Mouse (Mus musculus): ENCODE measurements around the gene Gm49510. TPM values are rescaled to one million over a fixed set of nuclear protein-coding genes. Genes with fewer than 3 reads are reported as not detected.

Gene Gm49510
- total RNA-seq, 2 experiments from 2014 or later: 0.23 TPM; not detected in 1

DNA sequence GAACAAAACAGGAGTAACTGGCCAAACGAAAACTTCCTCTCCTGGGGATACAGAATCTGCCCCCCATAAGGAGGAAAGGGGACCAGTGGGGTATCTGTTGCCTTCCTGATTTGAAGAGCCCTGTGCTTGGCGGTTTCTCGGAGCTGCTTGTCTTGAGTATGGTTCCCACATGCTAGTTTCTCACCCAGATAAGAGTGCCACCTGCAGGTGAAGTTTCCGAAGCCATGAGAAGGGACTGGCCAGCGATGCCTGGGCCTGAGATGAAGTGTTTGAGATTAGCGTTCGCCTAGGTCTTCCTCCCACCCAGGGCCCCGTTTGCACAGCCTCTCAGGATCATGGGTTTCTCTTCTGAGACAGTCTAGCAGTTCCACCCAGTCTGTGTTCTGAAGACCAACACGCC lies 12.6 kb downstream of the Gm49510 start:
- intact Hi-C loops (cut with DNase I): no loop called here
- DNase-seq (ENCODE audit: low spot score in 2 of 2): peak in 1 of 2 experiments; percentile 60

- DNase-seq (ENCODE audit: low spot score in 2 of 2): peak; percentile 98 to 99
- intact Hi-C loops (cut with DNase I): loop anchor here (2.0 kb wide), 1 partner anchor 29 kb away; no protein-coding TSS in a partner anchor
Measured at GRCm38 (mm10) chr15:78913632-78914090, 14.2 kb downstream of the Gm49510 start, which contains the start of gene Pdxp. Pdxp (plus strand) TSS chr15:78913919.

DNA sequence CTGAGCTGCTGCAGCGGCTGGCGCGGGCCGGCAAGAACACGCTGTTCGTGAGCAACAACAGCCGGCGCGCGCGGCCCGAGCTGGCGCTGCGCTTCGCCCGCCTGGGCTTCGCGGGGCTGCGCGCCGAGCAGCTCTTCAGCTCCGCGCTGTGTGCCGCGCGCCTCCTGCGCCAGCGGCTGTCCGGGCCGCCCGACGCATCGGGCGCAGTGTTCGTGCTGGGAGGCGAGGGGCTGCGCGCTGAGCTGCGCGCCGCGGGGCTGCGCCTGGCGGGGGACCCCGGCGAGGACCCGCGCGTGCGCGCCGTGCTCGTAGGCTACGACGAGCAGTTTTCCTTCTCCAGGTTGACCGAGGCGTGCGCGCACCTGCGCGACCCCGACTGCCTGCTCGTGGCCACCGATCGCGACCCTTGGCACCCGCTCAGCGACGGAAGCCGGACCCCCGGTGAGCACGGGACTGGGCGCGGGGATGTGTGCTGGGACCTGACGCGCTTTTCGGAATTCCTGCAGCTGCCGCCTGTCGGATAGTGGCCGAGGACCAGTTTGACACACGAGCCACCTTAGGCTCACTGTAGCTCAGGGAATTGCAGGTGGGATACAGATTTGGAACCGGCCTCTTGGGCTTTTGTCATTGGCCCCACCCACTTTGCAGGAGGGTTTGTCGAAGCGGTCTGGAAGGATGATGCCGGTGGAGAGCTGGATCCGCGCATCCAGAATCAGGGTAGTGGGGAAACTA lies 14.8 kb downstream of the Gm49510 start:
- intact Hi-C loops (cut with DNase I): loop anchor here (2.0 kb wide), 1 partner anchor 29 kb away; no protein-coding TSS in a partner anchor
- DNase-seq (ENCODE audit: low spot score in 2 of 2): peak; percentile 52 to 64

DNA sequence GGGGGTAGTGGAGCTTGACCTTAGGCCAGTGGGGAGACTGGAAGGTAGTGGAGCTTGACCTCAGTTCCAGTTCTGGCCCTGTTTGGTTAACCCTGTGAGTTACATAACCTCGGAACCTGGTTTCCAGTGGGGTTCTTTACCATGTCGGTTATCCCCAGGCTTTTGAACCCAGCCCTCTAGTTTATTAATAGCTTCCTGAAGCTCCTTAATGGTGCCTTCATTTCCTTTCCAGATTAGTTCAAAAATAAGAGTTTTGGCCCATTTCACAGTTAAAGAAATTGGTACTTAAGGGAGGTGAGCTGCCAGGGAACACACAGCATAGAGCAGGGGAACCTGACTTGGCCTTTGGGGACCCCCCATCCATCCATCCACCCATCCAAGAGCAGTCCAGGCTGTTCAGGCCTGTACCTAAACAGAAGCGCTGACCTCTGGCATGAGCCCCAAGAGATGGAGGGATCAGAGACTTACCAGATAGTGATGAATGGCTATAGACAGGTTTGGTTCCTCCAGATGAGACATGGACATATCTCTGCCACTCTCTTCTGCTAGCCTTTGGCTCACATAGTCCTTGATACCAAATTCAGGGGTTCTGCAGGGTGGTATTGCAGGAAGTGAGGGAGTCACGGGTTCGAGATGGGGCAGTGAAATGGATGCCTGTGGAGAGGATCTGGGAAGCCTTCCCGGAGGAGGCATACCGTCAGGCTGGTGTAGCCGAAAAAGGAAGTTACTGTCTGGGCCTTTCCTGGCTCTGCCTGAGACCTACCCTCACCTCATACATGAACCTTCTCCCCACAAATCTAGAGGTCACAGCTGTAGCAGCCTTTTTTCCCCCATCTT lies 15.6 kb downstream of the Gm49510 start:
- no peak for DNase-seq (ENCODE audit: low spot score in 2 of 2)
- intact Hi-C loops (cut with DNase I): loop anchor here (2.0 kb wide), 1 partner anchor 28 kb away; no protein-coding TSS in a partner anchor

- peak; percentile 76 to 92 for DNase-seq (ENCODE audit: low spot score in 2 of 2)
- intact Hi-C loops (cut with DNase I): loop anchor here (2.0 kb wide), 1 partner anchor 27 kb away; no protein-coding TSS in a partner anchor
Measured at GRCm38 (mm10) chr15:78915660-78916017, 16.2 kb downstream of the Gm49510 start.

DNA sequence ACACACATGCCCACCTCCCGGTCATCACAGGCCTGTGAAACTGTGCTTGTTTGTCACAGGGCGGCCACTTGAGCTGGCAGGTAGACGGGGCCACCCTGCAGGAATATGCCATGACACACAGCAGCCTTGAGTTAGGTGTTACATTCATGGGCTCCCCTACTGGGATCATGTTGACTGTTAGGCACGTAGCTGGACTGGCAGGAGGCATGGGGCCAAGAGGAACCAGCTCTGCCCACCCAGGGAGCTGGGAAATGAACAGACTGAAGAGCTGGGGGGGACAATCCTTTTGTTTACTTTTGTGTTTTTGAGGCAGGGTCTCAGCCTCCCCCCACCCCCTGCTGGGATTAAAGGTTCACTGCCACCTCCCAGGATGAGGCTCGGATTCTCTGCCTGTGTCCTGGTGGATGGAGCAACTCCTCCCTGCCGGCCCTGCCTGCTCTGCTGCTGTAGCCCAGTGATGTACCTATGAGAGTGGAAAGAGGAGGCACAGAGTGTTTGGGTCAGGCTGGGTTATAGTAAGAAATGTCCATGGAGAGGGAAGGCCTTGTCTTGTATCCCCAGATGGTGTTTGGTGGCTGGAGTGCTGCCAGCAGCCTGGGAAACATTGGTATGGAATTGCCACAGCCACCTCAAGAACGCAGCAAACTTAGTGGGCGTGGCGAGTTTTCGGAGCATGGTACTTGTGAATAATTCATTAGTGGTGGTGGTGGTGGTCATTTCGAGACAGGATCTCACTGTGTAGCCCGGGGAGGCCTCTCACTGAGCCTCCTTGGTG lies 16.8 kb downstream of the Gm49510 start:
- DNase-seq (ENCODE audit: low spot score in 2 of 2): peak in 1 of 2 experiments; percentile 55
- intact Hi-C loops (cut with DNase I): no loop called here

- no peak for DNase-seq (ENCODE audit: low spot score in 2 of 2)
Measured at GRCm38 (mm10) chr15:78918126-78918525, 18.7 kb downstream of the Gm49510 start.

GRCm38 (mm10) chr15:78919914-78920313 lies 20.4 kb downstream of the Gm49510 start:
- intact Hi-C loops (cut with DNase I): no loop called here
- no peak for DNase-seq (ENCODE audit: low spot score in 2 of 2)

More at GRCm38 (mm10) chr15:78918126-78918525, 18.7 kb downstream of the Gm49510 start:
- intact Hi-C loops (cut with DNase I): no loop called here

- intact Hi-C loops (cut with DNase I): no loop called here
- DNase-seq (ENCODE audit: low spot score in 2 of 2): no peak
Measured at GRCm38 (mm10) chr15:78922700-78923099, 23.2 kb downstream of the Gm49510 start.

DNA sequence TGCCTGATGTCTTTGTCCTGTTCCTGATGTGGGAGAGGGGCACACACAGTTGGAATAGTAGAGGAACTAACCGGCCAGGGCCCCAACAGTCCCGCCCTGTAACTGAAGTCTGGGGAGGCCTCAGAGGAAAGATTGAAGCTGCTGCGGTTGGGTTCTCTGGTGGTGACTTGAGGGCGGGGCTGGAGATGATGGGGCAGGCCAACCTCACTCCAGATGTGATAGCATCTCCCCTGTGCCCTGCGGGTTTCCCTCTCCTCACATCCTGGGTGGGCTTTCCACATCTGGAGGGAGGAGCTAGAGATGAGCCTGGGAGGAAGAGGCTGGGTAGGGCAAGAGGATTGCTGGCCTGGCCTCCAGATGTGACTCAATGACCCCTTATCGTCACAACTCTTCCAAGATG lies 24.1 kb downstream of the Gm49510 start:
- no peak for DNase-seq (ENCODE audit: low spot score in 2 of 2)
- intact Hi-C loops (cut with DNase I): no loop called here

DNA sequence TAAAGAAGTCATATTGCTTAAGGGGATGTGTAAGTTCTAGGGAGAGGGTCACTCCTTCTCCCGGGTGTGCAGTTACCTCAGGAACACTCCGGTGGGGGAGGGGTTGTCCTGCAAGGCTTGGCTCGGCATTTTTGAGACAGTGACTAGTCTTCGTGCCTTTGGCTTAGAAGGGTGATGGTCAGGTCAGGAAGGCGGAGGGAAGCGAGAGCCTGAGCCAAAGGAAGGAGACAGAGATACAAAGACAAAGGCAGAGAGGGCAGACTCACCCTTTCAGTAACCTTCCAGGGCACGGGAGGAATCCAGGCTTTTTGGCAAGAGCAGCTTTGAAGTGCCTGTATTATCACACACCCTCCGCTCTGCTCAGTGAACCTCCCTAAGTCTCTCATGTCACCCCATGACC lies 25.7 kb downstream of the Gm49510 start:
- intact Hi-C loops (cut with DNase I): no loop called here
- DNase-seq (ENCODE audit: low spot score in 2 of 2): no peak

DNA sequence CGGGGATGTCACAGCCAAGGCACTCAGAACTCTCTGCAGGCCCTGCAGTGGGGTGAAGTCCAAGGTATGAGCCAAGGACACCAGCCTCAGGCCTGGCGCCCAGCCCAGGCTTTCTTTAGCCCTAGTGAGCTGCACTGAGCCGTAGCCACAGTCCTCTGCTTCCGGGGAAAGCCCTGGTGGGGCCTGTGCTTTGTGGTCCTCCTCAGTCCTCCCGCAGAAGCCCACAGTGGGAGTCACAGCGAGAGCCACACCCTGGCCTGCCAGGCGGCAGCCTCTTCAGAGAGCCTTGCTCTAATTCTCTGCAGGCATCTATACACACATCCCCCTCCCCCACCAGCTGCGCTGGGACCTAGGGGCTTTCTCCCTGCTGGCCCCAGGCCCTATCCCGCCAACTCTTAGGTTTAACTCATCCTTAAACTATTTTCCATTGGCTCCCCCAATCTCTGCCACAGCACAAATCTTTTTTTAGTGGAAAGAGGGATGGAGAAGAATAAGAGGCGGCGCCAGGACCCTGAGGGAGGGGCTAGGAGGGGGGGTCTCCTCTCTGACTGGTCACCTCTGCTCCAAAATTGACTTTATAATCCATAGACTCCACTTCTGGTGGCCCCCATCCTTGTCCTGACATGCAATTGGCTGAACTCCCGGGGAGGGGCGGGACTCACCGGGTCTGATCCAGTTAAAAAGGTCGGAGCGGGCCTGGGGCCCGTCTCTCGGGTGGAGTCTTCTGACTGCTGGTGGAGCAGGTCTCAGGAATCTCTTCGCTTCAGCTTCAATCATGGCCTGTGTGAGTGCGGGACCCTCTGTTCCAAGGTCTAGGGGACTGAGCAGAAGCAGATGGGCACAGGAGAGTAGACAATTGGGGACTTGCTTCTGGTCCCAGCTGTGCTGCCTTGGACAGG lies 26.8 kb downstream of the Gm49510 start, which contains the start of gene Lgals1:
TSS of gene Lgals1 (plus strand) at position 705 of the 899 bp plus-strand sequence.
- intact Hi-C loops (cut with DNase I): no loop called here
- peak; percentile 64 to 77 for DNase-seq (ENCODE audit: low spot score in 2 of 2)

DNA sequence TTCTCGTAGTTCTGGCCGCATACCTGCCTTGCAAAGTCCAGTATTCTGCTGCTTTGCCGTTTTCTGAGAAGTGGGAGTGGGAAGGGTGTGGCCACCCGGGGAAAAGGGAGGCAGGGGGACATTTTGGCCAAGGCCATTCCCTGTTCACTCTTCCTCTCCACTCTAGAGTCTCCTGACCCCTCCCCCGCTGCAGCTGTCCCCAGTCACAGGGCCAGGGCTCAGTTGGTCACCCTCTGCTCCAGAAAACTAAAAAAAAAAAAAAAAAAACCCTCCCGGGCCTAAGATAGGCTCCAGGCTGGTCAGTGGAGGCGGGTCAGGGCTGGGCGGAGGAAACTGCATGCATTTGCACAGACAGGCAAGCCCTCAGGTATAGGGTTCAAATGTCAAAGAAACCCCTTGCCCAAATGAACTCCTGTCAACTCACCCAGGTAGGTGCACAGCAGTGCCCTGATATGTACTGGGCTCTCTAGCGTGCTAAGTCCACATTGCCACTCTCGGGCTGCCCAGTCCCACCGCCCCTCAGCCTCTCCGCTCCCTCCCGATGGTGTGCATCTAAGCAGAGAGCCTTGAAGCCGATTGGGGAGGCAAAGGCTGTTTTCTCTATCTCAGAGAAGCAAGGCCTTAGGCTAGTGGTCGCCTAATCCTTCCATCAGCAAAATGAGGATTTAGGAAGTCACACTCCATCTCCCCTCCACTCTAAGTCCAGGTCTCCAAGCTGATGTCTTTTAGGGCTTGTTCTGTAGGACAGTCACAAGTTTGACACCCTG lies 27.7 kb downstream of the Gm49510 start:
- intact Hi-C loops (cut with DNase I): no loop called here
- no peak for DNase-seq (ENCODE audit: low spot score in 2 of 2)

- peak; percentile 54 to 74 for DNase-seq (ENCODE audit: low spot score in 2 of 2)
Measured at GRCm38 (mm10) chr15:78927788-78928457, 28.5 kb downstream of the Gm49510 start.

GRCm38 (mm10) chr15:78928539-78928938 lies 29.1 kb downstream of the Gm49510 start:
- DNase-seq (ENCODE audit: low spot score in 2 of 2): no peak
- intact Hi-C loops (cut with DNase I): no loop called here

More at GRCm38 (mm10) chr15:78927788-78928457, 28.5 kb downstream of the Gm49510 start:
- intact Hi-C loops (cut with DNase I): no loop called here

DNA sequence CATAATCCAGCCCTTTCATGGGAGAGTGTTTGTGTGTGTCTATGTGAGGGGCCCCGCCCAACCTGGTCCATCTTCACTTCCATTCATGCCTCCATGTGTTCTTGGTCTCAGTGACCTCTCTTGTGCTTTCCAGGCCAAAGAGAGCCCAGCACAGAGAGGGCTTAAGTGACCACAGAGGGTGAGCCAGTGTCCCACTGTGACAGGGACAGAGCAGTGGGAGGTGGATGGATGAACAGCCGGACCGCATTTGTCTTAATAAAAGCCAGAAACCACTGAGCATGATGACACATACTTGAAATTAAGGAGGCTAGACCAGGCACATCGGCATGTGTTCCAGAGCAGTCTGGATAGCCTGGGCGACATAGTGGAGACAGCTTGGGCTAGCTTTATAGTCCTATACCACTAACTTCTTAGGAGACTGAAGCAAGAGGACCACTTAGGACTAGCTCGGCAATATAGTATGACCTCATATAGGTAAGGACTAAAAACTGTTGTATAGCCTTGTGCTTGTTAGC lies 30.8 kb downstream of the Gm49510 start:
- intact Hi-C loops (cut with DNase I): no loop called here
- DNase-seq (ENCODE audit: low spot score in 2 of 2): no peak

Data from left cerebral cortex, postnatal 14 days (tissue).